Mouse (Mus musculus) mesoderm, embryonic 11.5 days (tissue): ENCODE measurements around the gene Myoc.

ENCODE experiments used
- DNase-seq: peaks from one replicate; pipeline ENCODE4 v3.0.0-alpha.2; 2012; ENCODE audit warnings: low read depth, low spot score

The Myoc gene

DNA sequence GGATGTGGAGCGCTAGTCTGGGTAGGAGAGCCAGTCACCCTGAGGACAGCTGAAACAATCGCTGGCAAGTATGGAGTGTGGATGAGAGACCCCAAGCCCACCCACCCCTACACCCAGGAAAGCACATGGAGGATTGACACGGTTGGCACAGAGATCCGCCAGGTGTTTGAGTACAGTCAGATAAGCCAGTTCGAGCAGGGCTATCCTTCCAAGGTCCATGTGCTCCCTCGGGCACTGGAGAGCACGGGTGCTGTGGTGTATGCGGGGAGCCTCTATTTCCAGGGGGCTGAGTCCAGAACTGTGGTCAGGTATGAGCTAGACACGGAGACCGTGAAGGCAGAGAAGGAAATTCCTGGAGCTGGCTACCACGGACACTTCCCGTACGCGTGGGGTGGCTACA, 9.5 kb downstream of the Myoc start:
- DNase-seq, result no peak

DNA sequence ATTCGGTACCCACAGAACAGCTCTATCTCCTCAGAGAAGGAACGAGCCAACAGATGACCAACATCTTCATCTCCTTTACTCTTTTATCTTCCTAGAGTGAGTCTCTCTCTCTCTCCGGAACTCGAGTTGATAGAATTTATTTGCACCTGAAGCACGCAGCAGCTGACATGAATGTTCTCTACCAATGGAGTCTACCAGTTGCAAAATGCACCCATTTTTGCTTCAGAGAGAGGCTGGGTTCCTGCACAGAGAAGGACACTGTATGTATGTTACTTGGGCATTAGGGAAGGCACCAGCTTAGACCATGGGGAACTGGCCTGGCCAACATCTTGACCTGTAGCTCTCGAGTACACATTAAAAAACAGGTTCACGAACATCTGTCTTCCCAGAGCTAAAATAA, 19.2 kb downstream of the Myoc start, which contains the start of gene Myocos:
Gene Myocos (minus strand): TSS at position 101 of the 400 bp plus-strand sequence.
- DNase-seq, result no peak

DNA sequence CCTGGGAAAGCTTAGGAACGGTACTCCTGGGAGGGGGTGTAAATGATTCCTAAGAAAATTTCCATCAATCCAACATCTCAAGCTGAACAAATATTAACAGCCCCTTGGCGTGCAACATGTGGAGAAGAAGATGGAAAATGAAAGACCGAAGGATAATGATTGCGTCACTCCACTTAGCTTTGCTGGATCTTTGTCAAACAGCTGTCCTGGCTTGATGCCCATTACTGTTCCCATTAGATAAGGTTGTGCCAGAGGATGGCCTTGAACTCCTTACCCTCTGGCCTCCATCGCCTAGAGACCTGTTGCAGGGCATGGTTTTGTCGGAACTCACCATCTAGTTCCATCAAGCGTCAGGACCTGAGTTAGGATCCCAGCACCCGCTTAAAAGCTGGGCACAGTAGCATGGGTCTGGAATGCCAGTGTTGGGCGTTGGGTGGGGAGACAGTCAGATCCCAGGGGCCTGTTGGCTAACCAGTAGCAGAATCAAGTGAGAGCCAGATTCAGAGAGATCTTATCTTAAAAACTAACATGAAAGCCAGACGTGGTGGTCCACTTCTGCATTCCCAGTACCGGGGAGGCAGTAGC, 21.4 kb downstream of the Myoc start:
- no peak for DNase-seq

DNA sequence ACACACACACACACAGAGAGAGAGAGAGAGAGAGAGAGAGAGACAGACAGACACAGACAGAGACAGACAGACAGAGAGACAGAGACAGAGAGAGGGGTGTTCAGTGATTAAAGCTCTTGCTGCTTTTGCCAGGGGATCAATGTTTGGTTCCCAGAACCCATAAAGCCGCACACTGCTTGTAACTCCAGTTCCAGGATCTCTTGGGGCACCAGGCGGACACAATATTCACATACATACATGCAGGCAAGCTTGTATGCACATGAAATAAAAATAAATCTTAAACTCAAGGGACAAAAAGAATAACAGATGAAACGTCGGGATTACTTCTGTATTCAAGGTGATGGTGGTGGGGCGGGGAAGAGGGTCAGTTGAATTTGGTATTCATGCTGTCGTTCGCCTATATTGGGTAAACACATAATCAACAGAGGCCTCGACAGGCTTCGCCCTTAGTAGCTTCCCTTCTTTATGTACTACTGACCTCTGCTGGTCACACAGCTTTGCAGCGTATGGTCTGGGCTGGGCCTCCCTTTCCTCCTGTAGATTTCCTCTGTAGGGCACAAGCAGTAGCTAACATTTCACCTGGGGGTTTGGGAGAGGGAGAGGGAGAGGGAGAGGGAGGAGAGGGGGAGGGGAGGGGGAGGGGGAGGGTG, 26.0 kb downstream of the Myoc start:
- peak; percentile 87 for DNase-seq

- peak; percentile 58 for DNase-seq
Measured at GRCm38 (mm10) chr1:162665486-162666174, 26.7 kb downstream of the Myoc start.

DNA sequence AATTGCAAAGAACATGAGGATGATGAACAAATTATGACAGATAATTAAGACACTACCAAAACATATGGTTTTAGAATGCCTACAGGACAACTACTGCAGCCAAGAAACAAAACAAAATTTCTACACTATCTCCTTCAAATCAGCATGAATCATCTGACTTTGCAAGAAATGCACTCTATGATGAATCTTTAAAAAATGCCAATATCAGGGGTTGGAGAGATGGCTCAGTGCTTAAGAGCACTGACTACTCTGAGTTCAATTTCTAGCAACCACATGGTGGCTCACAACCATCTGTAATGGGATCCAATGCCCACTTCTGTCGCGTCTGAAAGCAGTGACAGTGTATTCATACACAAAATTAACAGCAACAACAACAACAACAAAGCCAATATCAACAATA, 54.8 kb downstream of the Myoc start:
- DNase-seq, result no peak

- DNase-seq, result no peak
Measured at GRCm38 (mm10) chr1:162697866-162698265, 58.9 kb downstream of the Myoc start.
